In genomic region chr8:117388370-117388769, GRCm38 (mm10) we compare ENCODE assay signal across 14 mouse cellular contexts.
DNase-seq lines count a peak whose midpoint lies in the region; ATAC-seq lines count a peak whose summit lies in the region.
"Had no signal": no experiment of that assay in that cellular context is flagged by ENCODE, and none has a peak within 500 bp of the region (broad histone marks: within the 10 kb centered on the region; RNA-seq: fewer than 3 reads in every experiment).

No protein-coding gene starts in this region.

- WGBS in neural tube, embryonic 13.5 days: 35% methylated on average over 8 of the region's 8 CpGs

- H3K27ac ChIP-seq in neural tube, embryonic 13.5 days (replicated peaks): 0 out of 2 replicates have a peak overlapping the region, but pooled peaks have one; percentile 42
- H3K27ac ChIP-seq: embryonic facial prominence, embryonic 10.5 days; forebrain, embryonic 13.5 days; heart, adult 2 months had no signal

- H3K4me2 ChIP-seq in neural tube, embryonic 13.5 days: no peak overlapping the region
- H3K4me2 ChIP-seq: forebrain, embryonic 13.5 days had no signal

- no peaks in the 10 kb centered on the region for H3K27me3 ChIP-seq in neural tube, embryonic 13.5 days
- H3K27me3 ChIP-seq: forebrain, embryonic 13.5 days had no signal

- H3K36me3 ChIP-seq in neural tube, embryonic 13.5 days: peaks cover 10% of the 10 kb centered on the region; the same call in 1 of the 2 replicates

- H3K4me3 ChIP-seq in neural tube, embryonic 13.5 days: no peak overlapping the region
- H3K4me3 ChIP-seq: embryonic facial prominence, embryonic 10.5 days; forebrain, embryonic 13.5 days; heart, adult 2 months; layer of hippocampus, adult 2 months had no signal

- no peak overlapping the region for H3K9ac ChIP-seq in neural tube, embryonic 13.5 days
- H3K9ac ChIP-seq: forebrain, embryonic 13.5 days had no signal

- no peaks in the 10 kb centered on the region for H3K9me3 ChIP-seq in neural tube, embryonic 13.5 days

- peaks cover 42% of the 10 kb centered on the region for H3K4me1 ChIP-seq in neural tube, embryonic 13.5 days (replicated peaks)

- no peak for ATAC-seq in neural tube, embryonic 13.5 days (ENCODE audit: low read depth)
- no peak for ATAC-seq in inflammation-experienced regulatory T-cells, adult 6 months
- ATAC-seq: forebrain, embryonic 13.5 days had no signal

- DNase-seq in heart, adult 11 months: peak; percentile 94
- no peak for DNase-seq in heart, postnatal 4 days
- no peak for DNase-seq in neural tube, embryonic 10.5 days (ENCODE audit: extremely low spot score, low spot score)
- peak; percentile 62 for DNase-seq in kidney, postnatal 10 days
- no peak for DNase-seq in spleen, postnatal 36 days (ENCODE audit: low spot score in 2 of 2)
- no peak for DNase-seq in gastrocnemius, postnatal 25 days
- DNase-seq: B cell, adult 2 months; midbrain, embryonic 14.5 days had no signal

Comparison
In these comparisons a context has a peak if more than half of its experiments do, and no peak if none do; other contexts are left out.
1. DNase-seq: peak in heart, adult 11 months (single experiment) and kidney, postnatal 10 days (single experiment); none in heart, postnatal 4 days (single experiment), neural tube, embryonic 10.5 days (single experiment), spleen, postnatal 36 days (0 of 2) and gastrocnemius, postnatal 25 days (single experiment).